ENCODE assay signal across 8 mouse cellular contexts in the genomic region with DNA sequence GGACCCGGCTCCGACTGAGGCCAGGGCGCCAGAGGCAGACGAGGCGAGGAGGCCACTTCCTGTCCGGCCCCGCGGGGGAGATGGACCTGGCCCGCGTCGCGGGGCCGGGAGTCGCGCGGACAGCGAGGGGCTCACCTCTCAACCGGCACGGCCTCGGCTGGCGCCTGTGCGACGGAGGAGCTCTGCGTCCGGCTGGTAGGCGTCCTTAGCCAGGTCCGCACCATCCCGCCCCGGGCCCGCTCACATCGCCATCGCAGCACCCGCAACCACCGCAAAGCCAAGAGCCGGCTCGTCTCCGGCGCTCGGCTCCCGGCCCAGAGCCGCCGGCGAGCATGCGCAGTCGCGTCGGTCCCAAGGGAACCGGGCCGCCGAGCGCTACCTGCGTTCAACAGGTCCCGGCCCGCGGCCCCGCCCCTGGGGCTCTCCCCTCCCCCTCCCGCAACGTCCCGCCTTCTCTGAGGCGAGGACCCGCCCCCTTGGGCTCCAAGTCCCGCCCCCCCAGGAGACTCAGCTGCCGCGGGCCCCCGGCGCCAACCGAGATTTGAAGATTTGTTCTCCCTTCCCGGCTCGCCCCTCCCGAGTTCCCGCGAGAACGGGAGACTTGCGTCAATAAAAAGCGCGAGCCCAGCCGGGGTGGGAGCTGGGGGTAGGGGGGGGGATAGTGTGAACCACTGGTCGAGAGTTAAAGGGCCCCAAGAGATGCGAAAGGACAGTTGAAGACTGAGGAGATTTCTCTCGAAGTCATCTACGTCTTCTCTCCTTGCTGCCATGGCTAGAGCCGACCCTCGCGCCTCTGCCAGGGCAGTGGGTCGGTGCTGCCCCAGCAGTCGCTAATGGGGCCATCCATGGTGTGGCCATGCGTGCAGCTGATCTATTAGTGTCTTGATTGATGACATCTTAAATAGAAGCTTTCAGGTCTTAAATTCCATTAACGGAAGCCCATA. TPM values are rescaled to one million over a fixed set of nuclear protein-coding genes. Genes with fewer than 3 reads are reported as not detected.
DNase-seq lines count a peak whose midpoint lies in the region; ATAC-seq lines count a peak whose summit lies in the region.

Gene Fam135a, minus strand, starts transcription at position 416 of the 944 bp plus-strand sequence.

- no peaks in the 10 kb centered on the region for H3K36me3 ChIP-seq in megakaryocyte, embryonic 14.5 days (replicated peaks; ENCODE audit: low read length)

- peaks cover 4% of the 10 kb centered on the region; the same call in 1 of the 2 replicates for H3K9me3 ChIP-seq in megakaryocyte, embryonic 14.5 days

- peaks cover 56% of the 10 kb centered on the region for H3K27me3 ChIP-seq in megakaryocyte, embryonic 14.5 days (replicated peaks)

- peak; percentile 94 to 98 for DNase-seq in adrenal gland, adult (ENCODE audit: inconsistent age in 2 of 2, low spot score in 1 of 2)
- DNase-seq in embryo, embryonic 10 days (ENCODE audit: low spot score) = peak; percentile 94
- DNase-seq in gastrocnemius, postnatal 25 days = peak; percentile 93
- peak; percentile 79 to 89 for DNase-seq in left cerebral cortex, adult 9 months (ENCODE audit: low spot score in 2 of 2)
- peak; percentile 97 for DNase-seq in right cerebral cortex, postnatal 10 days (ENCODE audit: low spot score in 2 of 2)
- peak; percentile 95 for DNase-seq in urinary bladder, postnatal 14 days (ENCODE audit: low spot score)

- ATAC-seq in inflammation-experienced regulatory T-cells, adult 6 months = peak; percentile 54

- H3K4me3 ChIP-seq in megakaryocyte, embryonic 14.5 days (replicated peaks) = peak within 1 kb of the TSS; percentile 91

- peaks cover 14% of the 10 kb centered on the region for H3K4me1 ChIP-seq in megakaryocyte, embryonic 14.5 days

RNA-seq across cellular contexts. Expression of gene Fam135a, which starts in this region (rescaled TPM):
- 10 to 100 TPM; 17.1 to 19.3 TPM for total RNA-seq in gastrocnemius, postnatal 25 days (2021)
- 1 to 10 TPM in 1 of 3 experiments, under 1 TPM in 2; 0.13 to 1.6 (median 0.42) TPM for polyA plus RNA-seq in inflammation-experienced regulatory T-cells, adult 6 months (2017; shearing (Covaris generic))
- 0.60 TPM in 1 of 2 replicates, not detected in the other for polyA plus RNA-seq in megakaryocyte, embryonic 14.5 days (2012; ENCODE audit: insufficient read depth, low replicate concordance)

Comparison
In these comparisons a context has a peak if more than half of its experiments do, and no peak if none do; other contexts are left out.
1. Peak in every context shown above with its lines: DNase-seq, ATAC-seq and H3K4me3 ChIP-seq.